Mouse (Mus musculus) adrenal gland, postnatal 25 days (tissue): ENCODE data around the gene Fhit. TPM values are rescaled to one million over a fixed set of nuclear protein-coding genes. Genes with fewer than 3 reads are reported as not detected.
"Not testable (repeated sequence)": the region's sequence is repeated elsewhere in the genome, so short reads cannot be mapped to it uniquely, and the experiment has no call there.

Experiments used
- DNase-seq: peaks from one replicate; pipeline ENCODE4 v3.0.0; 2021; ENCODE audit warnings: mixed read lengths
- total RNA-seq: library from RNA; stranded (reverse); gene quantifications from 2 replicates; pipeline ENCODE4 v1.2.3, GENCODE M21; 2021

Fhit gene
- total RNA-seq, 1 experiment from 2014 or later, result 13.8 TPM

GRCm38 (mm10) chr14:9963853-9964252, 1198.0 kb downstream of the Fhit start:
- no peak for DNase-seq

GRCm38 (mm10) chr14:9960396-9960795, 1201.4 kb downstream of the Fhit start:
- DNase-seq, result no peak

- no peak for DNase-seq
Measured at GRCm38 (mm10) chr14:9899494-9899893, 1262.3 kb downstream of the Fhit start.

- DNase-seq, result no peak
Measured at GRCm38 (mm10) chr14:9896556-9896955, 1265.3 kb downstream of the Fhit start.

- no peak for DNase-seq
Measured at GRCm38 (mm10) chr14:9852041-9852440, 1309.8 kb downstream of the Fhit start.

- no peak for DNase-seq
Measured at GRCm38 (mm10) chr14:9832290-9832689, 1329.5 kb downstream of the Fhit start.

- DNase-seq, result not testable (repeated sequence)
Measured at GRCm38 (mm10) chr14:9828699-9829240, 1333.1 kb downstream of the Fhit start.

- no peak for DNase-seq
Measured at GRCm38 (mm10) chr14:9815963-9816362, 1345.9 kb downstream of the Fhit start.

- DNase-seq, result no peak
Measured at GRCm38 (mm10) chr14:9811847-9812321, 1350.0 kb downstream of the Fhit start.

GRCm38 (mm10) chr14:9811177-9811846, 1350.5 kb downstream of the Fhit start:
- DNase-seq, result no peak

- DNase-seq, result no peak
Measured at GRCm38 (mm10) chr14:9793403-9793802, 1368.4 kb downstream of the Fhit start.

GRCm38 (mm10) chr14:9788402-9788950, 1373.4 kb downstream of the Fhit start:
- no peak for DNase-seq

- DNase-seq, result no peak
Measured at GRCm38 (mm10) chr14:9787389-9787788, 1374.4 kb downstream of the Fhit start.

GRCm38 (mm10) chr14:9785861-9786260, 1376.0 kb downstream of the Fhit start:
- DNase-seq, result no peak

GRCm38 (mm10) chr14:9751341-9751740, 1410.5 kb downstream of the Fhit start:
- no peak for DNase-seq

- DNase-seq, result no peak
Measured at GRCm38 (mm10) chr14:9748709-9749108, 1413.1 kb downstream of the Fhit start.

- DNase-seq, result no peak
Measured at GRCm38 (mm10) chr14:9721917-9722472, 1439.8 kb downstream of the Fhit start.

GRCm38 (mm10) chr14:9698621-9699020, 1463.2 kb downstream of the Fhit start:
- no peak for DNase-seq

- DNase-seq, result no peak
Measured at GRCm38 (mm10) chr14:9697101-9697500, 1464.7 kb downstream of the Fhit start.

GRCm38 (mm10) chr14:9696004-9696403, 1465.8 kb downstream of the Fhit start:
- DNase-seq, result no peak

GRCm38 (mm10) chr14:9695217-9695690, 1466.6 kb downstream of the Fhit start:
- DNase-seq, result no peak

GRCm38 (mm10) chr14:9688664-9689257, 1473.1 kb downstream of the Fhit start:
- DNase-seq, result no peak

- no peak for DNase-seq
Measured at GRCm38 (mm10) chr14:9684362-9684761, 1477.5 kb downstream of the Fhit start.
